Mouse (Mus musculus) liver, adult 2 months (tissue): ENCODE results near the gene Ptprd. TPM values are rescaled to one million over a fixed set of nuclear protein-coding genes. Genes with fewer than 3 reads are reported as not detected.

Experiments
- DNase-seq: peaks from one replicate; pipeline ENCODE4 v3.0.0-alpha.2; 2011; ENCODE audit warnings: low read depth, low spot score; ENCODE audit errors: extremely low read depth
- H3K27ac ChIP-seq: fragments of 200-500 bp; replicated peaks from 2 replicates; pipeline ENCODE4 v1.5.1; 2012; ENCODE audit warnings: low read depth, mild to moderate bottlenecking, control low read depth, inconsistent platforms, low read length; ENCODE audit not compliant: insufficient read depth
- H3K27me3 ChIP-seq: fragments of 200-500 bp; 2 replicates; pipeline ENCODE4 v1.6.1; 2012; ENCODE audit warnings: mild to moderate bottlenecking, moderate library complexity, low read length, inconsistent platforms; ENCODE audit not compliant: control insufficient read depth, insufficient read depth
- H3K36me3 ChIP-seq: fragments of 200-500 bp; 2 replicates; pipeline ENCODE4 v1.6.1; 2012; ENCODE audit warnings: low read length, inconsistent platforms; ENCODE audit not compliant: control insufficient read depth, insufficient read depth
- H3K4me1 ChIP-seq: fragments of 200-500 bp; 2 replicates; pipeline ENCODE4 v1.6.1; 2011; ENCODE audit warnings: low read length; ENCODE audit not compliant: control insufficient read depth, insufficient read depth
- H3K4me3 ChIP-seq: fragments of 200-500 bp; 2 replicates; pipeline ENCODE4 v1.5.1; 2011; ENCODE audit warnings: low read depth, mild to moderate bottlenecking, control low read depth, low read length, moderate library complexity; ENCODE audit not compliant: insufficient read depth
- H3K79me2 ChIP-seq: fragments of 200-500 bp; 2 replicates; pipeline ENCODE4 v1.6.1; 2012; ENCODE audit warnings: inconsistent platforms, mild to moderate bottlenecking, low read length, moderate library complexity; ENCODE audit not compliant: control insufficient read depth, insufficient read depth
- H3K9ac ChIP-seq: fragments of 200-500 bp; 2 replicates; pipeline ENCODE4 v1.6.1; 2012; ENCODE audit warnings: low read depth, mild to moderate bottlenecking, control low read depth, inconsistent platforms, low read length
- CTCF ChIP-seq: fragments of 200-500 bp; IDR thresholded peaks from 2 replicates; pipeline ENCODE4 v1.5.1; 2011; ENCODE audit warnings: low read depth, low read length, control low read depth
- POLR2A ChIP-seq: fragments of 200-500 bp; IDR thresholded peaks from 2 replicates; pipeline ENCODE4 v1.6.1; 2011; ENCODE audit warnings: low read length, control low read depth; ENCODE audit not compliant: insufficient read depth; ENCODE audit errors: extremely low read depth
- WGBS: fragments of 180-500 bp; shearing (Covaris S2); methylation state at CpG from one replicate; pipeline ENCODE4 v1.1.7; 2018; 5-methylcytosine and 5-hydroxymethylcytosine counted together
- polyA plus RNA-seq: library from polyadenylated mRNA; depleted of rRNA; stranded (reverse); fragments of >200 nt; gene quantifications from 2 replicates; pipeline ENCODE4 v1.2.3, GENCODE M21; 2012
- total RNA-seq: library from RNA; depleted of rRNA; stranded (reverse); fragments of >200 nt; gene quantifications from 2 replicates; pipeline ENCODE4 v1.2.3, GENCODE M21; 2014

Gene Ptprd
- total and polyA plus RNA-seq, 2 experiments: 15.4 to 127 TPM

GRCm38 (mm10) chr4:76621740-76622139, 1590.0 kb downstream of the Ptprd start:
- Histone ChIP-seq H3K27ac (no peak overlapping the region), H3K4me3 (no peak overlapping the region), H3K79me2 (no peaks in the 10 kb centered on the region), H3K27me3 (no peaks in the 10 kb centered on the region), H3K36me3 (no peaks in the 10 kb centered on the region), H3K9ac (no peak overlapping the region), H3K4me1 (no peaks in the 10 kb centered on the region)
- no peak for DNase-seq
- TF ChIP-seq POLR2A: no peak
- no peak for TF ChIP-seq CTCF
- 83% methylated on average over 7 of the region's 7 CpGs for WGBS

DNA sequence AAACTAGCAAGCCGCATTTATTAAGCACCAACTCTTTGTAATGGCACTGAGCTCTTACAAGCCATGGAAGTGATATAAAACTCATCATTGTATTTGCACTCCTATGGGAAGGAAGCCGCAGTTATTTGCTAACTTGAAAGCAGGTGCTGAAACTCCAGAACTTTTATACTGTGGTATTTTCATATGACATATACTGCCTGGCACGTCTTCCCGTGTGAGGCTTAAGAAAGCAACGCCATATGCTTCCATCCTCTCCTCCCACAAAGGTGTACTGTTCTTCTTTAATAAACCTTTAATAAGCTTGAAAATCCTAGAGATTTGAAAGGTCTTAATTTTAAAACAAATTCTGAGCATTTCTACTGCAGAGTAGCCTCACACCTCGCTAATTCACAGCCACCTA, 1595.1 kb downstream of the Ptprd start:
- Histone ChIP-seq H3K27me3 (no peaks in the 10 kb centered on the region), H3K79me2 (no peaks in the 10 kb centered on the region), H3K4me1 (no peaks in the 10 kb centered on the region), H3K9ac (no peak overlapping the region), H3K27ac (no peak overlapping the region), H3K4me3 (no peak overlapping the region), H3K36me3 (no peaks in the 10 kb centered on the region)
- DNase-seq: no peak
- TF ChIP-seq POLR2A (no peak), CTCF (no peak)
- WGBS: 95% methylated on average over 6 of the region's 6 CpGs

GRCm38 (mm10) chr4:76608246-76608645, 1603.5 kb downstream of the Ptprd start:
- no peak for DNase-seq
- WGBS: 56% methylated on average over 7 of the region's 7 CpGs
- no peaks in the 10 kb centered on the region for H3K27me3 ChIP-seq
- TF ChIP-seq POLR2A: no peak
- no peak for TF ChIP-seq CTCF
- no peaks in the 10 kb centered on the region for H3K79me2 ChIP-seq
- no peak overlapping the region for H3K27ac ChIP-seq
- H3K36me3 ChIP-seq: no peaks in the 10 kb centered on the region
- no peak overlapping the region for H3K4me3 ChIP-seq
- no peaks in the 10 kb centered on the region for H3K4me1 ChIP-seq
- H3K9ac ChIP-seq: no peak overlapping the region

DNA sequence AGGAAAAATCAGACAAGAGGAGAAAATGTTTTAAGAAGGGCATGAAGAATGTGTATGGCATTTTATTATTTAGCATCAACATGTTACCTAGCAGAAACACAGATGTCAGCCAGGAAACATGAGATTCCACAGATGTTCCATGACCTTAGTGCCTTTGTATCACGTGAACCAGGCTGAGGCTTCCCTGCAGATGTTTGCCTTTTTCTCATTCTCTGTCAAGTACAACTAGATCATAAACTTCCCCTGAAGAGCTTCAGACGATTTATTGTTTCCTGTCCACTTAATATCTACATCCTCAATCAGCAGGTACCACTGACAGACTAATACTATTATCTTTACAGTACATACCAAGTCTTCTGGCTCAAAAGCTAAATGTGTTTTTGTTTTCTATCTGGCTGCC, 1605.0 kb downstream of the Ptprd start:
- TF ChIP-seq POLR2A: no peak
- TF ChIP-seq CTCF: no peak
- H3K27ac ChIP-seq: no peak overlapping the region
- no peaks in the 10 kb centered on the region for H3K4me1 ChIP-seq
- no peaks in the 10 kb centered on the region for H3K27me3 ChIP-seq
- no peaks in the 10 kb centered on the region for H3K36me3 ChIP-seq
- no peaks in the 10 kb centered on the region for H3K79me2 ChIP-seq
- 56% methylated on average over 2 of the region's 2 CpGs for WGBS
- DNase-seq: no peak
- no peak overlapping the region for H3K9ac ChIP-seq
- no peak overlapping the region for H3K4me3 ChIP-seq

DNA sequence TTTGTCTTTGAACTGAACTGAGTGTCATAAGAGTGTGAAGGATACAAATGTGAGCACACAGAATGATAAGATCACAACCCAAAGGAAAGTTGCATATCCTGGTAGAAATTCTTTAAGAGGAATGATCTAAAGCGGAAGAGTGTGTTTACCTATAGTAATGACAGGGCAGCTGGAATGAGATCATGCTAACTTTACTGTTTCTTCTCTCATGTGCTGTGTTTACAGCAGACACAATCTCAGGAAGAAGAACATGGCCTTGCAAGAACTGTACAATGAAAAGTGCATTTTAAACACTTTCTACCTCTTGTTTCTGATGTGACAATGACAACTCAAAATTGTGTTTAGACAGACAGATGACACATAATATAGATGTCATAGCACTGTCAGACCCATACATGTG, 1621.0 kb downstream of the Ptprd start:
- no peaks in the 10 kb centered on the region for H3K27me3 ChIP-seq
- no peaks in the 10 kb centered on the region for H3K4me1 ChIP-seq
- no peaks in the 10 kb centered on the region for H3K36me3 ChIP-seq
- WGBS: 82% methylated on average over 1 of the region's 1 CpGs
- H3K79me2 ChIP-seq: no peaks in the 10 kb centered on the region
- no peak overlapping the region for H3K9ac ChIP-seq
- no peak overlapping the region for H3K4me3 ChIP-seq
- no peak overlapping the region for H3K27ac ChIP-seq
- no peak for TF ChIP-seq CTCF
- no peak for DNase-seq

GRCm38 (mm10) chr4:76583025-76583424, 1628.7 kb downstream of the Ptprd start:
- H3K79me2 ChIP-seq: no peaks in the 10 kb centered on the region
- no peaks in the 10 kb centered on the region for H3K4me1 ChIP-seq
- 69% methylated on average over 3 of the region's 3 CpGs for WGBS
- H3K27ac ChIP-seq: no peak overlapping the region
- no peaks in the 10 kb centered on the region for H3K27me3 ChIP-seq
- no peaks in the 10 kb centered on the region for H3K36me3 ChIP-seq
- H3K4me3 ChIP-seq: no peak overlapping the region
- no peak overlapping the region for H3K9ac ChIP-seq
- DNase-seq: no peak
- TF ChIP-seq POLR2A (no peak), CTCF (no peak)
